Mouse (Mus musculus) testis, adult 2 months (tissue): Measurements from ENCODE around the gene Ccdc137. TPM values are rescaled to one million over a fixed set of nuclear protein-coding genes. Genes with fewer than 3 reads are reported as not detected.

Source experiments
- H3K27ac ChIP-seq: fragments of 200-500 bp; 2 replicates; pipeline ENCODE4 v1.5.1; 2012; ENCODE audit warnings: low read depth, low read length; ENCODE audit not compliant: control insufficient read depth, insufficient read depth
- H3K27me3 ChIP-seq: fragments of 200-500 bp; 2 replicates; pipeline ENCODE4 v1.6.1; 2012; ENCODE audit warnings: mild to moderate bottlenecking, low read length, moderate library complexity; ENCODE audit not compliant: control insufficient read depth, insufficient read depth
- H3K36me3 ChIP-seq: fragments of 200-500 bp; 2 replicates; pipeline ENCODE4 v1.6.1; 2012; ENCODE audit warnings: mild to moderate bottlenecking, low read length; ENCODE audit not compliant: control insufficient read depth, insufficient read depth
- H3K4me1 ChIP-seq: fragments of 200-500 bp; 2 replicates; pipeline ENCODE4 v1.6.1; 2012; ENCODE audit warnings: low read length; ENCODE audit not compliant: control insufficient read depth, insufficient read depth
- H3K4me3 ChIP-seq: fragments of 200-500 bp; 2 replicates; pipeline ENCODE4 v1.5.1; 2012; ENCODE audit warnings: low read depth, mild to moderate bottlenecking, low read length, moderate library complexity, mixed read lengths; ENCODE audit not compliant: control insufficient read depth
- CTCF ChIP-seq: fragments of 200-500 bp; IDR thresholded peaks from 2 replicates; pipeline ENCODE4 v1.5.1; 2012; ENCODE audit warnings: low read depth, mild to moderate bottlenecking, inconsistent platforms, low read length, moderate library complexity; ENCODE audit not compliant: control insufficient read depth, insufficient read depth, insufficient replicate concordance
- POLR2A ChIP-seq: fragments of 200-500 bp; IDR thresholded peaks from 2 replicates; pipeline ENCODE4 v1.6.1; 2012; ENCODE audit warnings: low read depth, mild to moderate bottlenecking, inconsistent platforms, low read length, moderate library complexity; ENCODE audit not compliant: control insufficient read depth
- polyA plus RNA-seq: library from polyadenylated mRNA; depleted of rRNA; stranded (reverse); fragments of >200 nt; gene quantifications from 2 replicates; pipeline ENCODE4 v1.2.3, GENCODE M21; 2012

Gene Ccdc137
- polyA plus RNA-seq, 1 experiment, result 6.9 TPM

DNA sequence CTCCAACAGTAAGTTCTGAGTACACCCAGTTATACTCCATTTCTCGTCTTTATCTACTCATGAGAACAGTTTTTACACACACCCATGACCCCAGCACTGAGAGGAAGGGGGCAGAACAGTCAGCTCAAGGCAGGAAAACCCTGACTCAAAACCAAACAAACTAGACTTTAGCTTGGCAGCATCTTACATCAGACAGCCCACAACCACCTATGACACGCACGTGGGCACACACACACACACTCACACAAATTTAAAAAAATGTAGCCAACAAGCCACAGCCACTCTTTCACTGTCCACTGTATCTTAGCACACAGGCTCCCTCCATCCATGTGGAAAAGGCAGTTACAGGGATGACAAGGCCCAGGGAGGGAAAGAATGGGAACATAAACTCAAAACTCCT lies 31.2 kb upstream of the Ccdc137 start:
- H3K27me3 ChIP-seq, result no peaks in the 10 kb centered on the region
- TF ChIP-seq CTCF (no peak), POLR2A (no peak)
- H3K27ac ChIP-seq, result no peak overlapping the region
- peaks cover 5% of the 10 kb centered on the region for H3K36me3 ChIP-seq
- H3K4me3 ChIP-seq, result no peak overlapping the region
- H3K4me1 ChIP-seq, result peaks cover 8% of the 10 kb centered on the region; the same call in 1 of the 2 replicates

DNA sequence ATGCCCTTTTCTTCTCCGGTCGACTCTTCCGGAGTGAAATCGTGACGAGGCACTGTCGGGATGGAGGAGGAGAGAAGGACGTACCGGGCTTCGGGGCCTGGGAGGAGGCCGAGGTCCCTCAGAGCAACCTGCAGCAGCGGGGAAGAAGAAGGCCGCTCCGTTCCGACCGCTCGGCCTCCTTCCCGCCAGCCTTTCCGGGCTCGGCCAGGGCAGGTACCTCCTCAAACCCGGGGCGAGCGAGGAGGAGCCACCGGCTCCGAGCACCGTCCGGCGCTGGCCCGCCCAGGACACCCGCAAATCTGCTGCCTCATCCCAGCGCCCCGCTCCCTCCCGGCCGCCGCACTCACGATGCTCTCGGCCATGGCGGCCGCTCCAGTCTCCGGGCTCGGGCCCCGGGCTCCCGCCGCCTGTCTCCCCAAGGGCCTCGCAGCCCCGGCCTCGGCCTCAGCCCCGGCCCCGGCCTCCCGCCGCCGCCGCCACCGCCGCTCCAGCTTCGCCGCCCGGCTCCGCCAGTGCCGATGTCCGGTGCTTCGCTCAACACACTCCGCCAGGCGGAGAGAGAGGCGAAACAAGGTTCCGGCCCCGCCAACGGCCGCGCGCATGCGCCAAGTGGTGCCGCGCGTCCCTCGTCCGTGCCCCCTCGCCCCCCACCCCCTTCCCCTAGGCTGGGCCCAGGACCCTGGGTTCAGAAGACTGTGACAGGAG lies 20.6 kb upstream of the Ccdc137 start, which contains the start of gene Nploc4:
Nploc4 (minus strand) TSS at position 557 of the 705 bp plus-strand sequence.
- TF ChIP-seq POLR2A (peak; percentile 89), CTCF (no peak)
- H3K4me3 ChIP-seq, result peak within 1 kb of the TSS; percentile 84

DNA sequence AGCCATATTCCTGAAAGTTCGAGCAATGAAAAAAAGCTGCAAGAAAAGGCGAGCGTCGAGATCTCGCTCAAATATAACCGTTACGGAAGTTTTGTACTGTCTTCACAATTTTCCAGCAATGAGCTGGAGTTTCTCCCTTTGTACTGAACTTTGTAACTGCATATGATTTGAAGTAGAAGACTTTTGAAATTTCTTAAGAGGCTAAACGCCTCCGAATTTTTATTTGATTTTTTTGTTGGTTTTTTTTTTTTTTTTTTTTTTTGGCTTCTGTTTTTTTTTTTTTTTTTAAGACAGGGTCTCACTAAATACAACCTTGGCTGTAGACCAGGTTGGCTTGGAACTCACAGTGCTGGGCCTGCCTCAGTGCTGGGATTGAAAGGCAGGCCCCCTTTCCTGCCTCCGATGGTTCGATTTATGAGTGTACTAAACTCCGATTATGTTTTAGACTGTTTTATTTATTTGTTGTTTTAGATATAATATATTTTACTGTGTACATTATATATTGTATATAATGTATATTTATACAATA lies 20.0 kb upstream of the Ccdc137 start:
- H3K4me3 ChIP-seq, result peak overlapping the region; percentile 84

More for the DNA sequence above, 20.6 kb upstream of the Ccdc137 start, which contains the start of gene Nploc4:
- H3K27me3 ChIP-seq, result no peaks in the 10 kb centered on the region
- peak within 1 kb of the TSS; percentile 59 for H3K27ac ChIP-seq
- no peaks in the 10 kb centered on the region for H3K4me1 ChIP-seq
- no peaks in the 10 kb centered on the region for H3K36me3 ChIP-seq

DNA sequence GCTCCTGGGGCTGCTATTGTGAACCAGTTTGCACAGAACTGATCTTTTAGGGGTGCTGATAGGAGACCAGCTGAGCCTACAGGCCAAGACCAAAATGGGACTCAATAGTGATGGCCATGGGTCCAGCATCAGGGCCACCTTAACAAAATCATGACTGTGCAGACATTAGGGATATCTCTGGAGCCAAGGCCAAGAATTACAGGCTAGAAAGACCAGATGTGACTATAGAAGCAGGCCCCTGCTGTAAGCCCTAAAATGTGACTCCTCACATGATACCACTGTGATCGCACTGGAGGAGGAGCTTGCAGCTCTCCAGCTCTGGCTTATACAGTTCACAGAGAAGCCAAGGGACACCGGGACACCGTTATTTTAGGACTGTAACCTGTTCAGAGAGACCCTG lies 15.6 kb upstream of the Ccdc137 start, which contains the start of gene Tspan10:
Tspan10 (plus strand) TSS at position 301 of the 400 bp plus-strand sequence.
- Histone ChIP-seq H3K27me3 (no peaks in the 10 kb centered on the region), H3K27ac (no peak within 1 kb of the TSS), H3K4me3 (no peak within 1 kb of the TSS), H3K36me3 (no peaks in the 10 kb centered on the region), H3K4me1 (no peaks in the 10 kb centered on the region)
- TF ChIP-seq CTCF, result no peak
- no peak for TF ChIP-seq POLR2A

More for the DNA sequence above, 20.0 kb upstream of the Ccdc137 start:
- H3K4me1 ChIP-seq, result no peaks in the 10 kb centered on the region
- H3K27me3 ChIP-seq, result no peaks in the 10 kb centered on the region
- no peak for TF ChIP-seq CTCF
- TF ChIP-seq POLR2A, result no peak
- H3K27ac ChIP-seq, result no peak overlapping the region
- H3K36me3 ChIP-seq, result no peaks in the 10 kb centered on the region

DNA sequence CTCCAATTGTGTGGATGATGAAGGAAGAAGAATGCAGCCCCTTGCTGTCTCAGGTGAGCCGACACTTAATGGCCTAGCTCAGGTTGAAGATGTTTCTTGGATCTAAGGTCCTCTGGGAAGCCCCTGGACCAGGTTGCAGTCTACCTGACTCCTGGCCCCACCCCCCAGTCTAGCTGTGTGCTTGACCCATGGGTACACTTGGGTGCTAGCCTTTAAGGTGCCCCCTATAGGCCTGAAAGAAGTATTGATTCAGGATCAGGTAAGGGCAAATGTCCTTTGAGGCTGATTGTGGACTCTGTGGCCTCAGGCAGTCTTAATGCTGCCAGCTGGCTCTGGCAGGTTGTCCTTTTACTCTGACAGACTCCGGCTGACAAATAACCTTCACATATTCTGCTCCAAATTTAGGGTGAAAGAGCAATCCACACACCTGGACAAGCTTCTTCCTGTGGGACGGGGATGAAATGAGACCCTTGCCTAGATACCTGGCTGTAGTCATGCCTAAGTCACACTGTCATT lies 15.1 kb upstream of the Ccdc137 start:
- no peaks in the 10 kb centered on the region for H3K4me1 ChIP-seq
- no peak overlapping the region for H3K27ac ChIP-seq
- TF ChIP-seq POLR2A, result no peak
- no peak for TF ChIP-seq CTCF
- H3K36me3 ChIP-seq, result no peaks in the 10 kb centered on the region
- no peaks in the 10 kb centered on the region for H3K27me3 ChIP-seq
- no peak overlapping the region for H3K4me3 ChIP-seq

DNA sequence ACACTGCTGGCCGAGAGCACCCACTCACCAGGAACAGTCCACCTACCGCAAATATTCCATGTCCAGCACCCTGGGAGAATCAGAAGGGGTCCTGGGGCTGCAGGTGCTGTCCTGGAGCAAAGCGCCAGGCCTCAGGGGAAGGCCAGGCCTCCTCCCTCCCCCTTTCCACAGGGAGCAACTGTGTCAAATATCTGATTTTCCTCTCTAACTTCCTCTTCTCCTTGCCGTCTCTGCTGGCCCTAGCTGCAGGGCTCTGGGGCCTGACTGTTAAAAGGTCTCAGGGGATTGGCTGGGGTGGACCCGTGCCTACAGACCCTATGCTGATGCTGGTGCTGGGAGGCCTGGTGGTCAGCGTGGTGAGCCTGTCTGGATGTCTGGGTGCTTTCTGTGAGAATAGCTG lies 13.8 kb upstream of the Ccdc137 start:
- no peaks in the 10 kb centered on the region for H3K36me3 ChIP-seq
- TF ChIP-seq POLR2A (no peak), CTCF (no peak)
- H3K4me3 ChIP-seq, result no peak overlapping the region
- no peaks in the 10 kb centered on the region for H3K27me3 ChIP-seq
- no peaks in the 10 kb centered on the region for H3K4me1 ChIP-seq
- H3K27ac ChIP-seq, result no peak overlapping the region

DNA sequence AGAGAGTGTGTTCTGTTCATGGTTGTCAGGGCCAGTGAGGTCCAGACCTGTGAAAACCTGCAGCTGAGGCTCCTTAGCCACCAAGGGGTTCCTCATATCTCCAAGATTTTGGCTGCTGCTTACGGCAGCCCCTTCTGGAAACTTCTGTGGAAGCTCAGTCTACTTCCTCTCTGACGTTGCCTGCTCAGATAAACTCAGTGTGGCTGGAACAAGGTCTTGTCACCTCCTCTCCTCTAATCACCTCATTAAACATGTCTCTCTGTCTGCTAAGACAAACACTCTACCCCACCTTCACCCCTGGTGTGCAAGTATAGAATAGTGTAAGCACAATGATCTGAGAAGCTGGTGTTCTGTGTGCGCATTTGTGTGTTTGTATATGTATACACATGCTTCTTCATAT lies 12.4 kb upstream of the Ccdc137 start:
- TF ChIP-seq CTCF, result no peak
- TF ChIP-seq POLR2A, result no peak
- Histone ChIP-seq H3K27me3 (no peaks in the 10 kb centered on the region), H3K4me3 (no peak overlapping the region), H3K36me3 (no peaks in the 10 kb centered on the region), H3K4me1 (no peaks in the 10 kb centered on the region), H3K27ac (no peak overlapping the region)
